13 mouse cellular contexts compared by ENCODE assay signal in genomic region chr16:34236898-34237611, GRCm38 (mm10).
DNase-seq lines count a peak whose midpoint lies in the region; ATAC-seq and TF ChIP-seq lines count a peak whose summit lies in the region.
"Had no signal": no experiment of that assay in that cellular context is flagged by ENCODE, and none has a peak within 500 bp of the region (broad histone marks: within the 10 kb centered on the region; RNA-seq: fewer than 3 reads in every experiment).

No protein-coding gene starts in this region.

- H3K9ac ChIP-seq in intestine, postnatal 0 days (ENCODE audit: low read depth, low read length), result no peak overlapping the region
- H3K9ac ChIP-seq: hindbrain, embryonic 15.5 days; limb, embryonic 12.5 days had no signal

- H3K36me3 ChIP-seq in intestine, postnatal 0 days (ENCODE audit: control insufficient read depth, insufficient read depth), result no peaks in the 10 kb centered on the region

- TF ChIP-seq CTCF in intestine, postnatal 0 days (IDR thresholded peaks at IDR 0.05; ENCODE audit: low read depth), result no peak

- no peak overlapping the region for H3K4me2 ChIP-seq in intestine, postnatal 0 days (replicated peaks; ENCODE audit: low read depth)
- H3K4me2 ChIP-seq: hindbrain, embryonic 15.5 days; limb, embryonic 12.5 days; midbrain, embryonic 11.5 days had no signal

- no peak for ATAC-seq in intestine, postnatal 0 days
- ATAC-seq in megakaryocyte-erythroid progenitor cell, adult 5-6 weeks (replicated peaks; ENCODE audit: low FRiP score, low TSS enrichment, poor library complexity, severe bottlenecking), result no peak
- no peak for ATAC-seq in inflammation-experienced regulatory T-cells, adult 6 months
- ATAC-seq: CD4-positive, CD25-positive, alpha-beta regulatory T cell, adult 4 months had no signal

- H3K27me3 ChIP-seq in intestine, postnatal 0 days (replicated peaks; ENCODE audit: control insufficient read depth, insufficient read depth, low read length), result no peaks in the 10 kb centered on the region
- H3K27me3 ChIP-seq: hindbrain, embryonic 15.5 days; limb, embryonic 12.5 days had no signal

- H3K9me3 ChIP-seq in intestine, postnatal 0 days (ENCODE audit: control insufficient read depth), result no peaks in the 10 kb centered on the region
- H3K9me3 ChIP-seq: hindbrain, embryonic 15.5 days; limb, embryonic 12.5 days had no signal

- H3K27ac ChIP-seq in intestine, postnatal 0 days (ENCODE audit: low read depth, low read length), result no peak overlapping the region
- H3K27ac ChIP-seq: hindbrain, embryonic 15.5 days; limb, embryonic 12.5 days had no signal

- no peak overlapping the region for H3K4me3 ChIP-seq in intestine, postnatal 0 days (ENCODE audit: low read depth, low read length)
- H3K4me3 ChIP-seq: hindbrain, embryonic 15.5 days; limb, embryonic 12.5 days had no signal

- no peaks in the 10 kb centered on the region for H3K4me1 ChIP-seq in intestine, postnatal 0 days (replicated peaks; ENCODE audit: control insufficient read depth, insufficient read depth, low read length)
- H3K4me1 ChIP-seq: hindbrain, embryonic 15.5 days; limb, embryonic 12.5 days had no signal

- DNase-seq in heart, adult 18-20 months, result peak; percentile 59 to 75
- no peak for DNase-seq in heart, postnatal 4 days
- DNase-seq in R1 (ENCODE audit: low read depth, low spot score), result peak; percentile 16
- DNase-seq in heart, adult 9 months (ENCODE audit: low spot score in 2 of 2), result peak; percentile 18 to 56
- DNase-seq in lung, postnatal 25 days (ENCODE audit: low spot score), result peak; percentile 42
- DNase-seq: adrenal gland, postnatal 25 days had no signal

- 74% methylated on average over 12 of the region's 12 CpGs for WGBS in intestine, postnatal 0 days
